Mouse (Mus musculus) olfactory bulb, adult 2 months (tissue): Measurements from ENCODE around the gene Slc22a18.

Experiments
- CTCF ChIP-seq: fragments of 200-500 bp; IDR thresholded peaks from 2 replicates; pipeline ENCODE4 v1.5.1; 2012; ENCODE audit warnings: low read depth, mild to moderate bottlenecking, low read length, moderate library complexity; ENCODE audit not compliant: insufficient read depth
- POLR2A ChIP-seq: fragments of 200-500 bp; IDR thresholded peaks from 2 replicates; pipeline ENCODE4 v1.6.1; 2012; ENCODE audit warnings: mild to moderate bottlenecking, low read depth, low read length, moderate library complexity; ENCODE audit not compliant: insufficient read depth

DNA sequence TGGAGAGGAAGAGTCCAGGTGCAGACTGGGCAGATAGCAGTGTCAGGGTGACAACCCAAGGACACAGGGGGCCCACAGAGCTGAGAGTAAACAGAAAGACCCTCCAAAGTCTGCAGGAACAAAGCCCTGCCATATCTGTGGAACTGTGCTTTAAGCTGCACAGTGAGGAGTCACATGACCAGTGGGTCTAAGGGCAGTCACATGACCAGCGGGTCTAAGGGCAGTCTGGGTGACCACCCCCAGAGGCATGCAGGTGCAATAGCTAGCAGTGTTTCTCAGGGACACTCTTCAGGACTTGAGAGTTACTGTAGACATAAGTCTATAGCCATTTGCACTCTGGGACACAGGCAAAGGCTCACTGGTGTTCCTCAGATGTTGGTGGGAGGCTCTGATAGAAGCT lies 36.0 kb downstream of the Slc22a18 start:
- no peak for TF ChIP-seq CTCF
- TF ChIP-seq POLR2A = no peak
